Mouse (Mus musculus): ENCODE results near the gene Snap29.

GRCm38 (mm10) chr16:17474761-17475160, 69.0 kb downstream of the Snap29 start:
- TF ChIP-seq JUN (IDR thresholded peaks at IDR 0.05; ENCODE audit: insufficient read depth, low read depth, low read length) (no peak), RAD21 (IDR thresholded peaks at IDR 0.05; ENCODE audit: low read depth, low read length) (no peak), NELFE (IDR thresholded peaks at IDR 0.05; ENCODE audit: low read depth, low read length) (no peak), MAZ (IDR thresholded peaks at IDR 0.05; ENCODE audit: low read depth, low read length) (no peak), TCF12 (IDR thresholded peaks at IDR 0.05; ENCODE audit: low read depth, low read length) (no peak)
